Mouse (Mus musculus) layer of hippocampus, adult 2 months (tissue): Measurements from ENCODE around the gene Olfr435. TPM values are rescaled to one million over a fixed set of nuclear protein-coding genes. Genes with fewer than 3 reads are reported as not detected.
A peak's percentile ranks its signal among the peaks of the same experiment; 100 is the strongest.
"Not testable (repeated sequence)": the region's sequence is repeated elsewhere in the genome, so short reads cannot be mapped to it uniquely, and the experiment has no call there.

Experiments used
- DNase-seq, 2 experiments: peaks; one replicate each; pipeline ENCODE4 v3.0.0; 2022; ENCODE audit warnings: low spot score in 2 of 2
- H3K27ac ChIP-seq: fragments of 200-600 bp; 2 replicates; pipeline ENCODE4 v1.8.1; 2022
- H3K4me3 ChIP-seq: fragments of 200-600 bp; 2 replicates; pipeline ENCODE4 v1.8.1; 2022; ENCODE audit warnings: mild to moderate bottlenecking
- CTCF ChIP-seq: fragments of 200-600 bp; conservative IDR thresholded peaks from 2 replicates; pipeline ENCODE4 v1.8.1; 2022; ENCODE audit warnings: antibody characterized with exemption, mild to moderate bottlenecking, moderate library complexity
- long read RNA-seq, 2 experiments: library from polyadenylated mRNA; stranded (forward); transcript quantifications; one replicate each; pipeline ENCODE4 v2.0.0; 2021; ENCODE audit warnings: borderline mapping rate in 2 of 2
- total RNA-seq, 2 experiments: library from RNA; stranded (reverse); gene quantifications; 2 replicates each; pipeline ENCODE4 v1.2.3; 2021

Gene Olfr435
- not detected for total RNA-seq
- long read RNA-seq, experiment 1, result 0 reads
- long read RNA-seq, experiment 2, result 0 reads

GRCm38 (mm10) chr6:43196781-43197180, at the start of gene Olfr435:
TSS of gene Olfr435 (plus strand) at chr6:43197146.
- H3K27ac ChIP-seq, result no peak within 1 kb of the TSS
- H3K4me3 ChIP-seq, result no peak within 1 kb of the TSS
- no peak for DNase-seq
- TF ChIP-seq CTCF, result no peak

- peak in 1 of 2 experiments; percentile 5 for DNase-seq
- TF ChIP-seq CTCF, result no peak
- no peak overlapping the region for H3K27ac ChIP-seq
- no peak overlapping the region for H3K4me3 ChIP-seq
These were observed 37.4 kb upstream of the Olfr435 start for GRCm38 (mm10) chr6:43159502-43159901.

GRCm38 (mm10) chr6:43162982-43163381, 34.0 kb upstream of the Olfr435 start, which contains the start of gene Olfr437:
TSS of gene Olfr437 (plus strand) at chr6:43163282.
- no peak within 1 kb of the TSS for H3K4me3 ChIP-seq
- no peak within 1 kb of the TSS for H3K27ac ChIP-seq
- DNase-seq, result no peak
- no peak for TF ChIP-seq CTCF

DNA sequence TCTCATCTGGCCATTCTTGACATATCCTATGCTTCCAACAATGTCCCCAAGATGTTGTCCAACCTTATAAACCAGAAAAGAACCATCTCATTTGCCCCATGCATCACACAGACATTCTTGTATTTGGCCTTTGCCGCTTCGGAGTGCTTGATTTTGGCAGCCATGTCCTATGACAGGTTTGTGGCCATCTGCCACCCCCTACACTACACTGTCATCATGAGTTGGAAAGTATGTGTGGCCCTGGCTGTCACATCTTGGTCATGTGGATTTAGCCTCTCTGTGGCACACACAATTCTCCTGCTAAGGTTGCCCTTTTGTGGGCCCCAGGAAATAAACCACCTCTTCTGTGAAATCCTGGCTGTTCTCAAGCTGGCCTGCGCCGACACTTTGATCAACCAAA, 29.7 kb upstream of the Olfr435 start:
- DNase-seq, result no peak
- TF ChIP-seq CTCF, result no peak
- Histone ChIP-seq H3K27ac (no peak overlapping the region), H3K4me3 (no peak overlapping the region)

DNA sequence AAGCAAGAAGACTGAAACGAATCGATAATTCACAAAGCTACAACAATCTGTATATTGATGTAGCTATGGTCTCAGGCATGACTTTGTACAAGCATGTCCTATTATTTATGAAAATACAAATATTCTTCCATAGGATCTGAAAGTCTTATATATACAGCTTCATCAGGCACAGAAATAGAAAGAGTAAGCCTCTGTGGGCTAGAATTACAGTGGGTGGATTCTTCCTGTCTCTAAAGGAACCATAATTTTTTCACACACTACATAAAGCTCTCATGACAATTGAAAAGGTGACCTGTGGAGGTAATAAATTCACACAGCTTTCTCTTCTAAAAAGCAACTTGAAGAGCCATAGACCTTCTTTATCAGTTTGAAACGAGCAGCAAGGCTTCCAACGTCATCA, 25.1 kb upstream of the Olfr435 start, which contains the start of gene Olfr13:
Olfr13 (plus strand) TSS at position 301 of the 400 bp plus-strand sequence.
- no peak within 1 kb of the TSS for H3K27ac ChIP-seq
- no peak for TF ChIP-seq CTCF
- DNase-seq, result no peak
- H3K4me3 ChIP-seq, result no peak within 1 kb of the TSS

DNA sequence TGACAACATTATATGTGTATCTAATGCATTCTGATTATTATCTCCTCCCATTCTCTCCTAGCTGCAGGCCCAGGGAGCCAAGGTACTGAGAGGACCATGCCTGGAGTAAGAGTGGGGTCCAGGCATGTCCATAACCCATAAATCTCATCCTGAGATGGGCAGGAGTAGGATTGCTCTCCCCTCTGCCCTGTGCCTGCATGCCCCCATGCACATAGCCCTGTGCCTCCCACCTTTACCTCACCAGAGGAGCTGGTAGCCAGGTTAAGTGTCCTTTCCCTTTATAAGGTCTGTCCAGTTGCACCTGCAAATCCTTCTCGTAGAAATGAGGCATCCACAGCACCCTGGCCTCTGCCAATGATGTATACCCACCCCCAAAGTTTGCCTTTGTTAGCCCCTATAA, 18.8 kb upstream of the Olfr435 start:
- H3K4me3 ChIP-seq, result no peak overlapping the region
- H3K27ac ChIP-seq, result peak overlapping the region; percentile 64; the same call in 1 of the 2 replicates
- DNase-seq, result no peak
- TF ChIP-seq CTCF, result no peak

- H3K4me3 ChIP-seq, result no peak overlapping the region
- no peak for TF ChIP-seq CTCF
- no peak for DNase-seq
- H3K27ac ChIP-seq, result peak overlapping the region; percentile 64
These were observed 18.1 kb upstream of the Olfr435 start for GRCm38 (mm10) chr6:43178584-43179501.

DNA sequence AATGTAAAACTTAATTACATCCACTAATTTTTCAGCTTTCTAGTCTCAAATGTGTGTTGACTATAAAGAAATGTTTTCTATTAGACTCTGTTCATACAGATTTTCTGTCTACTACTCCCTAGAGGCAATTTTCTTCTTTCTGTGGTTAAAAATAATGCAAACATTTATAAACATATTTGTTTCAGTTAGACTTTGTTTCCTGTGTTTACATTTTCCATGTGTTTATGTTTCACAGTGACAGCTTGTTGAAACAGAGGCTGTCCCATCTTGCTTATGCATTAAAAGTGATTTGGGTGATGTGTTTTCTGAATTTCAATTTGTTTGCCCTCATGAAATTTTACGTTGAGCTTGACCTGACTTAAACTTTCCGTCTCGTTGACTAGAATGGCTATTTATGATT, 6.0 kb upstream of the Olfr435 start:
- H3K4me3 ChIP-seq, result no peak overlapping the region
- no peak for TF ChIP-seq CTCF

DNA sequence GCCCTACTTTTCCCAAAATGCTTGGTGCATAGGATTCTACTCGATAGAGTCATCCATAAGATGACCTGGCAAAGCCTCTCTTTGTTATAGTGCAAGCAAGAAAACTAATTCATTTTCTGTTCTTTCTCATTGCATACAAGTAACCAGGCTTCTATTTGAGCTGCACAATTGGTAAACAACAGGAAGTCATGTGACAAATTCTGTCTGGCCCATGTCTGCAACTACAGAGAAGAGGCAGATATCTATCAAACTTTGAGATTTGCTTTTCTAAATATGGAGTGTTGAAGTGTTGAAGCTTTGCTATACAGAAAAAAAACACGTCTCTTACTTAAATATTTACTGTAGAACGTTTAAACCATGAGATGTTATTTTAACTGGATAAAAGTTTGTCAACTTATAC, 1.1 kb downstream of the Olfr435 start:
- no peak for DNase-seq
- no peak for TF ChIP-seq CTCF
- Histone ChIP-seq H3K27ac (no peak overlapping the region), H3K4me3 (no peak overlapping the region)

More for the DNA sequence above, 6.0 kb upstream of the Olfr435 start:
- no peak for DNase-seq
- H3K27ac ChIP-seq, result no peak overlapping the region

DNA sequence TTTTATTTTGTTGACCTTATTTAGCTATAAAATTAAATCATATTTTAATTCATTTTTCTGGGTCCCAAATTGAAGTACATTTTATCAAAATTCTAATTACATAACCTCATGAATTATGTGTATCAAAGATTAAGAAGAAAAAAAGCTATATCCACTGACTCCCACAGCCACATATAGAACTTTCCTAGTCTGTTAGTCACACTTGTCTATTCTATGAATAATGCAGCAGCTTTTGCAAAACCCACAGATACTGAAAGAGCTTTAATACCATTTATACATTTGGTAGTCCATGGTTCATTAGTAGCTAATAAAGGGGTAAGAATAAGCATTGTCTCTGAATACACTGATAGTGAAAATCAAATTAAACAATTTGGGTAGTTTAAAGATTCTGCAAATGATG, 5.8 kb downstream of the Olfr435 start:
- TF ChIP-seq CTCF, result no peak
- no peak overlapping the region for H3K27ac ChIP-seq
- no peak for DNase-seq
- H3K4me3 ChIP-seq, result no peak overlapping the region

GRCm38 (mm10) chr6:43205355-43205754, 8.4 kb downstream of the Olfr435 start:
- DNase-seq, result no peak
- no peak for TF ChIP-seq CTCF
- Histone ChIP-seq H3K27ac (no peak overlapping the region), H3K4me3 (no peak overlapping the region)

DNA sequence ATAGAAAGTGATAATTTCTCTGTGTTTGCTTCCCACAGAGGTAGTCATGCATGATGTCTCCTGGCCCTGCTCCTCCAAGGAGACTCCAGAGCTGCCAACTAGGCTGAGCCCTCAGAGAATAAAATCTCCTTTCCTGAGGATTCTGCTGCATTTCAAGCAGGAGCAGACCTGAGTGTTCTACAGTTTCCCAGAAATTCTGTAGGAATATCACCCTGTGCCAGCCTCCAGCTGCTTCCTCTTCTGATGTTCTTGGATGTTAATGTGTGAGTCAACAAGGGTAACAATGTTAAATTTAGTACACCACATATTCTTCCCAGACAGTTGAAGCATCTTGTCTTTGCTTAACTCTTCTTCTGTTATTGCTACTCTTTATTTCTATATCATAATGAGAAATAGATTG, 15.9 kb downstream of the Olfr435 start, which contains the start of gene Olfr434:
Olfr434 (plus strand) TSS at position 149 of the 400 bp plus-strand sequence.
- H3K27ac ChIP-seq, H3K4me3 ChIP-seq: not testable (repeated sequence)
- peak in 1 of 2 experiments; percentile 5 for DNase-seq

DNA sequence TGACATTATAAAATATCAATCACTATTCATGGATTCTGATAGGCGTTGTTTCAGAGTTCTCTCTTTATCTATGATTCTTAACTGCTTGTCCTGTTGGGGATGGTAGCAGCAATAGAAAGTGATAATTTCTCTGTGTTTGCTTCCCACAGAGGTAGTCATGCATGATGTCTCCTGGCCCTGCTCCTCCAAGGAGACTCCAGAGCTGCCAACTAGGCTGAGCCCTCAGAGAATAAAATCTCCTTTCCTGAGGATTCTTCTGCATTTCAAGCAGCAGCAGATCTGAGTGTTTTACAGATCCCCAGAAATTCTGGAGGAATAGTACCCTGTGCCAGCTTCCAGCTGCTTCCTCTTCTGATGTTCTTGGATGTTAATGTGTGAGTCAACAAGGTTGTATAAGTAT, 34.3 kb downstream of the Olfr435 start, which contains the start of gene Olfr47:
Olfr47 (plus strand) TSS at position 275 of the 400 bp plus-strand sequence.
- H3K4me3 ChIP-seq, H3K27ac ChIP-seq, DNase-seq: not testable (repeated sequence)

DNA sequence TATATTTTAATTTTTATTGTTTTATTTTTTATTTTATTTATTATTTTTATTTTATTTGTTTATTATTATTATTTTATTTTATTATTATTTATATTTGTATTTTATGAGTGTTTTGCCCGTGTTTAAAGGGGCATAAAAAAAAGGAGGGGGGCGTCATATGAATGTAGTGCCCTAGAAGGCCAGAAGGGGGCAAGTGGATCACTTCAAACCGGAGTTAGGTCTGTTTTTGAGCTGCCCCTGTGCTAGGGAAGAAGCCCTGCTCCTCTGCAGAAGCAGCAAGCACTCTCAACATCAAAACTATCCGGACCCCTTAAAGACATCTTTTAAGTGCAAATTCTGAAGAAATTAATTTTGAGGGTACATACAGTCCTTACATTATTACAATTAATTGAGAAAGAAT, 45.1 kb downstream of the Olfr435 start:
- no peak for DNase-seq
- no peak overlapping the region for H3K27ac ChIP-seq
- peak; percentile 63 for TF ChIP-seq CTCF

More for the DNA sequence above, 45.1 kb downstream of the Olfr435 start:
- no peak overlapping the region for H3K4me3 ChIP-seq
